Mouse (Mus musculus): ENCODE results near the gene Mcfd2. TPM values are rescaled to one million over a fixed set of nuclear protein-coding genes. Genes with fewer than 3 reads are reported as not detected.
"Not testable (repeated sequence)": the region's sequence is repeated elsewhere in the genome, so short reads cannot be mapped to it uniquely, and the experiment has no call there.

Gene Mcfd2
- 10 to 100 TPM; 22.3 to 23.2 TPM for total RNA-seq (2021)

- intact Hi-C loops (cut with DNase I) = no loop called here
- peak; percentile 94 for DNase-seq
Observed at GRCm38 (mm10) chr17:87265792-87266186, at the start of gene Mcfd2. Mcfd2 (minus strand) TSS chr17:87265935.

- intact Hi-C loops (cut with DNase I) = loop anchor here (2.0 to 10.0 kb wide), 3 partner anchors 132 to 630 kb away; partner anchors contain the start of gene Calm2
- peak; percentile 95 for DNase-seq
Observed at GRCm38 (mm10) chr17:87315021-87315531, 49.3 kb upstream of the Mcfd2 start.

GRCm38 (mm10) chr17:87314530-87314946, 48.8 kb upstream of the Mcfd2 start:
- intact Hi-C loops (cut with DNase I) = loop anchor here (2.0 to 10.0 kb wide), 2 partner anchors 256 to 630 kb away; no protein-coding TSS in a partner anchor
- DNase-seq = no peak

GRCm38 (mm10) chr17:87314121-87314520, 48.4 kb upstream of the Mcfd2 start:
- DNase-seq = no peak
- intact Hi-C loops (cut with DNase I) = loop anchor here (2.0 to 10.0 kb wide), 2 partner anchors 257 to 631 kb away; no protein-coding TSS in a partner anchor

GRCm38 (mm10) chr17:87312924-87313870, 47.5 kb upstream of the Mcfd2 start:
- DNase-seq = peak; percentile 40
- intact Hi-C loops (cut with DNase I) = loop anchor here (10.0 kb wide), 1 partner anchor 632 kb away; no protein-coding TSS in a partner anchor

- DNase-seq = peak; percentile 49
- intact Hi-C loops (cut with DNase I) = loop anchor here (10.0 kb wide), 1 partner anchor 632 kb away; no protein-coding TSS in a partner anchor
Observed at GRCm38 (mm10) chr17:87312351-87312750, 46.6 kb upstream of the Mcfd2 start.

GRCm38 (mm10) chr17:87310497-87310896, 44.8 kb upstream of the Mcfd2 start:
- no peak for DNase-seq
- intact Hi-C loops (cut with DNase I) = loop anchor here (10.0 kb wide), 1 partner anchor 634 kb away; no protein-coding TSS in a partner anchor

- DNase-seq = no peak
- intact Hi-C loops (cut with DNase I) = no loop called here
Observed at GRCm38 (mm10) chr17:87309073-87309788, 43.5 kb upstream of the Mcfd2 start.

- no peak for DNase-seq
- intact Hi-C loops (cut with DNase I) = no loop called here
Observed at GRCm38 (mm10) chr17:87306746-87307145, 41.0 kb upstream of the Mcfd2 start.

- intact Hi-C loops (cut with DNase I) = no loop called here
- no peak for DNase-seq
Observed at GRCm38 (mm10) chr17:87305065-87305464, 39.3 kb upstream of the Mcfd2 start.

GRCm38 (mm10) chr17:87304151-87304894, 38.6 kb upstream of the Mcfd2 start:
- intact Hi-C loops (cut with DNase I) = no loop called here
- DNase-seq = no peak

- no peak for DNase-seq
- intact Hi-C loops (cut with DNase I) = no loop called here
Observed at GRCm38 (mm10) chr17:87302014-87302794, 36.5 kb upstream of the Mcfd2 start.

GRCm38 (mm10) chr17:87301607-87302006, 35.9 kb upstream of the Mcfd2 start:
- DNase-seq; intact Hi-C loops (cut with DNase I): not testable (repeated sequence)

GRCm38 (mm10) chr17:87300340-87300739, 34.6 kb upstream of the Mcfd2 start:
- DNase-seq = no peak
- intact Hi-C loops (cut with DNase I) = no loop called here

GRCm38 (mm10) chr17:87298944-87299343, 33.2 kb upstream of the Mcfd2 start:
- DNase-seq = no peak
- intact Hi-C loops (cut with DNase I) = no loop called here

- intact Hi-C loops (cut with DNase I); DNase-seq: not testable (repeated sequence)
Observed at GRCm38 (mm10) chr17:87296701-87297100, 31.0 kb upstream of the Mcfd2 start.

- intact Hi-C loops (cut with DNase I) = no loop called here
- DNase-seq = no peak
Observed at GRCm38 (mm10) chr17:87295738-87296137, 30.0 kb upstream of the Mcfd2 start.

- DNase-seq = no peak
- intact Hi-C loops (cut with DNase I) = no loop called here
Observed at GRCm38 (mm10) chr17:87293125-87293524, 27.4 kb upstream of the Mcfd2 start.

GRCm38 (mm10) chr17:87291782-87292181, 26.0 kb upstream of the Mcfd2 start:
- DNase-seq = no peak
- intact Hi-C loops (cut with DNase I) = no loop called here

All from left cerebral cortex, postnatal 4 days (tissue).